Mouse (Mus musculus): ENCODE results near the gene Lyzl4. TPM values are rescaled to one million over a fixed set of nuclear protein-coding genes. Genes with fewer than 3 reads are reported as not detected.
A peak's percentile ranks its signal among the peaks of the same experiment; 100 is the strongest.

The Lyzl4 gene
- total RNA-seq (2014; rRNA removed; ENCODE audit: low replicate concordance) (not detected in 2 replicates), polyA plus RNA-seq (2015; fragmentation: Nextera tagmentation; extraction: Ambion mirVana) (not detected in 2 replicates)

DNA sequence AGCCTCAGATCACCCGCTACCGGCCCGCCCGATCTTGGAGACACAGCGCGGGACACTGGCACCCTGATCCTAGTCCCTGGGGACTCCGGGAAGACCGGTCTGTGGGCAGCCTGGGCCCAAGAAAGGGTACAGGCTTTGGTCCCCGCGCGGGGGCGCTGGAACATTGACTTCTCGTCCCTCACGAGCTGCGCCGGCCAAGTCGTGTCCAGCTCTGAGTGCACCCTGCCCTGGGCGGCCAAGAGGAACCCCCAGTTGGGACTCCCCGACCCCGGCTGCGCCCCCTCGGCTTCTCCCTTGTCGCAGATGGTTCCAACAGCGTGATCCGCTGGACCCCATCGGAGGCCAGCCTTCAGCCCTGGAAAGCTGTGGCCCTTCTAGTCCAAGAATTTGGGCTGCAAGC, at the start of gene Lyzl4:
Lyzl4 (minus strand) TSS at position 96 of the 400 bp plus-strand sequence.
- H3K4me2 ChIP-seq (ENCODE audit: low read depth, low read length) = peak within 1 kb of the TSS; percentile 71
- ATAC-seq (ENCODE audit: insufficient read depth, low read depth) (peak; percentile 80), DNase-seq (ENCODE audit: low spot score) (peak; percentile 50)
- H3K27ac ChIP-seq (ENCODE audit: low read depth) = no peak within 1 kb of the TSS
- H3K4me3 ChIP-seq (ENCODE audit: low read depth, low read length) = peak within 1 kb of the TSS; percentile 48
- WGBS = under 1% methylated on average over 26 of the region's 26 CpGs
- TF ChIP-seq EP300 (IDR thresholded peaks at IDR 0.05; ENCODE audit: low read depth) (no peak), CTCF (IDR thresholded peaks at IDR 0.05; ENCODE audit: low read depth) (peak; percentile 51)
- H3K9ac ChIP-seq (replicated peaks; ENCODE audit: low read depth, low read length) = 0 out of 2 replicates have a peak within 1 kb of the TSS, but pooled peaks have one; percentile 11
- H3K9me3 ChIP-seq (replicated peaks; ENCODE audit: control insufficient read depth, low read length) = no peaks in the 10 kb centered on the region
- peaks cover 18% of the 10 kb centered on the region for H3K4me1 ChIP-seq (ENCODE audit: control insufficient read depth, insufficient read depth)
- H3K27me3 ChIP-seq (ENCODE audit: control insufficient read depth, insufficient read depth, low read length) = peaks cover 56% of the 10 kb centered on the region
- H3K36me3 ChIP-seq (replicated peaks; ENCODE audit: control insufficient read depth, insufficient read depth, low read length) = no peaks in the 10 kb centered on the region

DNA sequence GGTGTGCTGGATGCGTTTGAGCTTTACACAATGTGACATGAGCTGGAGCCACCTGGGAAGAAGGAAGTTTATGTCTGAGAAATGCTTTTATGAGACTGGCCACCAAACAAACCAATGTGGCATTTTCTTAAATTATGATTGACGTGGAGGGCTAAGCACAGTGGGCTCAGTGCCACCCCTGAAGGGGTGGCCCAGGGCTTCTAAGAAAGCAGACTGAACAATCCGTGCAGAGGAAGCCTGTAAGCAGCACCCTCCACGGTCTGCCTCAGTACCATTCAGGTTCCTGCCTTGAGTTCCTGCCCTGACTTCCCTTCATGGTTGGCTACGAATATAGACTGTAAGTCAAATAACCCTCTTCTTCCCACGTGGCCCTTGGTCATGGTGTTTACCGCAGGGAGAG, 48.8 kb upstream of the Lyzl4 start:
- TF ChIP-seq EP300 (IDR thresholded peaks at IDR 0.05; ENCODE audit: low read depth) (no peak), CTCF (IDR thresholded peaks at IDR 0.05; ENCODE audit: low read depth) (no peak)
- H3K36me3 ChIP-seq (replicated peaks; ENCODE audit: control insufficient read depth, insufficient read depth, low read length) = peaks cover 20% of the 10 kb centered on the region

DNA sequence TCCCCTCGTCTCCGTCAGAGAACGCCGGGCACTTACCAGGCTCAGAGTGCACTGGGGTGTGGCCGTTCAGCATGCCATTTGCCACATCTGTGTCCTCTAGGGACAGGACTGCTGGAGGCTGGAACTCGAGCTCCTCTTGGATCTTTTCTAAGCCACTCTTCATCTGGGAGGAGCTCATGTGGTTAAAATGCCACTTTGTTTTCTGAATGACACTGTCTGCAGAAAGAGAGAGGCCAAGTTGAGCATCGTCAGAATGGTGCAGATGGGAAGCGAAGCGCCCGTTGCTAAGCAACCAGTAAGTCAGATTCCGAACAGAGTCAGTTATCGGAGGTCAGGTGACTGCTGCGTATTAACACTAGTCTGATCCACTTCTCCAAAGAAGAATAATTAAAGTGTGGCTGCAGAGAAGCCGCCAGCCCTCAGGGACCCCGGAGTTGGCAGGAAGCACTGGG, 48.3 kb upstream of the Lyzl4 start:
- Histone ChIP-seq H3K4me3 (ENCODE audit: low read depth, low read length) (no peak overlapping the region), H3K36me3 (replicated peaks; ENCODE audit: control insufficient read depth, insufficient read depth, low read length) (peaks cover 21% of the 10 kb centered on the region), H3K4me2 (ENCODE audit: low read depth, low read length) (no peak overlapping the region), H3K27ac (ENCODE audit: low read depth) (no peak overlapping the region), H3K27me3 (ENCODE audit: control insufficient read depth, insufficient read depth, low read length) (no peaks in the 10 kb centered on the region), H3K9me3 (replicated peaks; ENCODE audit: control insufficient read depth, low read length) (no peaks in the 10 kb centered on the region), H3K9ac (replicated peaks; ENCODE audit: low read depth, low read length) (no peak overlapping the region), H3K4me1 (ENCODE audit: control insufficient read depth, insufficient read depth) (no peaks in the 10 kb centered on the region)
- DNase-seq (ENCODE audit: low spot score) (no peak), ATAC-seq (ENCODE audit: insufficient read depth, low read depth) (no peak)
- WGBS = 81% methylated on average over 15 of the region's 15 CpGs
- TF ChIP-seq CTCF (IDR thresholded peaks at IDR 0.05; ENCODE audit: low read depth) (no peak), EP300 (IDR thresholded peaks at IDR 0.05; ENCODE audit: low read depth) (no peak)

More for the DNA sequence above, 48.8 kb upstream of the Lyzl4 start:
- ATAC-seq (ENCODE audit: insufficient read depth, low read depth) (no peak), DNase-seq (ENCODE audit: low spot score) (no peak)
- Histone ChIP-seq H3K9me3 (replicated peaks; ENCODE audit: control insufficient read depth, low read length) (no peaks in the 10 kb centered on the region), H3K27ac (ENCODE audit: low read depth) (no peak overlapping the region), H3K4me1 (ENCODE audit: control insufficient read depth, insufficient read depth) (no peaks in the 10 kb centered on the region), H3K4me3 (ENCODE audit: low read depth, low read length) (no peak overlapping the region), H3K27me3 (ENCODE audit: control insufficient read depth, insufficient read depth, low read length) (no peaks in the 10 kb centered on the region), H3K4me2 (ENCODE audit: low read depth, low read length) (no peak overlapping the region), H3K9ac (replicated peaks; ENCODE audit: low read depth, low read length) (no peak overlapping the region)
- 90% methylated on average over 7 of the region's 7 CpGs for WGBS

DNA sequence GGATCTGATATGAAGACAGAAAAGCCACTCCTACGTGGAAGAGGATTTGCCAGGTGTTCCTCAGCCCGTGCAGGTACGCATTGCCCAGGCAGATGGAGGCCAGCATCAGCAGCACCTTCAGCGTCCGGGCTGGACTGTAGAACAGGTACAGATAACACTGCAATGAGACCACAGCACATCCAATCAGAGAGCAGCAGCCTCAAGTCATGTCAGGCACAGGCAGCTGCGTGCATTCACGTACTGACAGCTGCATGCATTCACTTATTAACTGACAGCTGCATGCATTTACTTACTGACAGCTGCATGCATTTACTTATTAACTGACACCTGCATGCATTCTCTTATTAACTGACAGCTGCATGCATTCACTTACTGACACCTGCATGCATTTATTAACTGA, 42.8 kb upstream of the Lyzl4 start:
- no peak overlapping the region for H3K4me3 ChIP-seq (ENCODE audit: low read depth, low read length)
- H3K27me3 ChIP-seq (ENCODE audit: control insufficient read depth, insufficient read depth, low read length) = no peaks in the 10 kb centered on the region
- H3K9ac ChIP-seq (replicated peaks; ENCODE audit: low read depth, low read length) = no peak overlapping the region
- no peak overlapping the region for H3K27ac ChIP-seq (ENCODE audit: low read depth)
- WGBS = 73% methylated on average over 7 of the region's 7 CpGs
- no peaks in the 10 kb centered on the region for H3K4me1 ChIP-seq (ENCODE audit: control insufficient read depth, insufficient read depth)
- no peak for ATAC-seq (ENCODE audit: insufficient read depth, low read depth)
- H3K4me2 ChIP-seq (ENCODE audit: low read depth, low read length) = no peak overlapping the region
- TF ChIP-seq CTCF (IDR thresholded peaks at IDR 0.05; ENCODE audit: low read depth) (no peak), EP300 (IDR thresholded peaks at IDR 0.05; ENCODE audit: low read depth) (no peak)
- peaks cover 25% of the 10 kb centered on the region; the same call in 1 of the 2 replicates for H3K36me3 ChIP-seq (replicated peaks; ENCODE audit: control insufficient read depth, insufficient read depth, low read length)
- H3K9me3 ChIP-seq (replicated peaks; ENCODE audit: control insufficient read depth, low read length) = no peaks in the 10 kb centered on the region
- DNase-seq (ENCODE audit: low spot score) = no peak

DNA sequence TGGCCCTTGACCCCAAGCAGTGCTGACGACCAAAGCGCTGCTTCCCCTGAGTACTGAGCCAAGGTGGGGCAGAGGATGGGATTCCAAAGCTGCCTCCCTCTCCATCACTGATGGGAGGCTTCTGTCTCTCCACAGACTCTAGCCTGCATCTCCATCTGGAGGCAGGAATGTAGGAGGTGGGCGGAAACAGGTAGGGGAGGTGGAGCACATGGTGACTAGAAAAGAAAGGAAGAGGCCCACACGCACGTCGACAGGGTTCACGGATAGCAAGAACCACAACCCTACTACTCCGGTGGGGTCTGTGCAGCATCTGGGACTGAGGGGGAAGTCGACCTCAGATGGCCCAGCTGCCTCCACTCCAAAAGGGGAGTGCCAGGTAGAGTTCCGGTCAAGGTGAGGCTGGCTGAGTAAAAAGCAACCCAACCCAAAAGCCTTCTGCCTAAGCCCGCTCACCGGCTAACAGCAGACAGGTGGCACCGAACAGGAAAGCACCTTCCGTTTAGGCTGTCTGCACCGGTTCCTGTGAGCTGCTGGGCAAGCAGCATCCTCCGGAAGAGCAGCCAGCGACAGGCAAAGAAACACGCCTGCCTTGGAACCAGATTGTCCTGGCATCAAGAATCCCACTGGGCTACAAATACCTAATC, 40.3 kb upstream of the Lyzl4 start:
- 74% methylated on average over 18 of the region's 18 CpGs for WGBS
- DNase-seq (ENCODE audit: low spot score) = no peak
- TF ChIP-seq EP300 (IDR thresholded peaks at IDR 0.05; ENCODE audit: low read depth) = no peak
- TF ChIP-seq CTCF (IDR thresholded peaks at IDR 0.05; ENCODE audit: low read depth) = no peak
- Histone ChIP-seq H3K9ac (replicated peaks; ENCODE audit: low read depth, low read length) (no peak overlapping the region), H3K4me3 (ENCODE audit: low read depth, low read length) (no peak overlapping the region), H3K9me3 (replicated peaks; ENCODE audit: control insufficient read depth, low read length) (no peaks in the 10 kb centered on the region), H3K27ac (ENCODE audit: low read depth) (no peak overlapping the region), H3K4me2 (ENCODE audit: low read depth, low read length) (no peak overlapping the region), H3K36me3 (replicated peaks; ENCODE audit: control insufficient read depth, insufficient read depth, low read length) (peaks cover 17% of the 10 kb centered on the region; the same call in 1 of the 2 replicates), H3K27me3 (ENCODE audit: control insufficient read depth, insufficient read depth, low read length) (no peaks in the 10 kb centered on the region), H3K4me1 (ENCODE audit: control insufficient read depth, insufficient read depth) (no peaks in the 10 kb centered on the region)
- ATAC-seq (ENCODE audit: insufficient read depth, low read depth) = no peak

Measured in heart, postnatal 0 days (tissue).